Mouse (Mus musculus): ENCODE data around the gene Cfap61.

Cfap61 gene

DNA sequence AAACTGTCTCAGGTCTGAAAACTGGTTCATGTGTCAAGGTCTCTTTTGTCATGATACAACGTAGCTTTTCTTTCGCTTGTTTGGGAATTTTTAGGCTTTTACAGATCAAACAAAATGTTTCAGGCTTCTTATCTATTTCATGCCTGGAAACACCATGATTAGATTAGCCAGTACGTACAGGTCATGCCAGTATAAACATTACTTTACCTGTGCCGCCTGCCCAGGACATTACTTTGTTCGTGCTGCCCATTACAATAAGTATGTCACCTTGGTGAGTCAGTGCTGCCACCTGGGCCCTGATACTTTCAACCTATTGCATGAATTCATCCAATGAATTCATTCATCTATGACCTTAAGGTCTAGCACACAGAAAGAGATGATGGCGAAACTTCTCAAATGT is 88.3 kb downstream of the Cfap61 start:
- DNase-seq: no peak

DNA sequence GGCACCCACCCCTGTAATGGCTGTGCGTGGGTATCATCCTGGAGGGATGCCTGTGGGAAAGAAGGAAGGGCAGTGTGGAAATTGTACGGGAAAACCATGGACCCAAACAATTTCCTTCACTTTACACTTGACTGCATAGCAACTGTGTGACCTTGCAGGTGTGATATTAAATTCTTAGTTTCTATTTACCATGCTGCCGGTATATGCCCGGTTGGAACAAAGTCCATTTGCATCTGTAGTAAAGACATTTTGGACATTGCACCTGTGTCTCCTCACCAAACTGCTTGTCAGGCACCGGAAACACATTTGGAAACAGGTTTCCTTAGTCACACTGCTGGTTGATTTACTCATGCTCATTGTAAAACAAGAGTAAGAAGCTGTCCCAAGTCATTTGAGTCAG is 109.1 kb downstream of the Cfap61 start:
- no peak for DNase-seq

GRCm38 (mm10) chr2:146044926-146045890 is 110.6 kb downstream of the Cfap61 start:
- no peak for DNase-seq

GRCm38 (mm10) chr2:146047691-146048090 is 113.1 kb downstream of the Cfap61 start:
- no peak for DNase-seq

DNA sequence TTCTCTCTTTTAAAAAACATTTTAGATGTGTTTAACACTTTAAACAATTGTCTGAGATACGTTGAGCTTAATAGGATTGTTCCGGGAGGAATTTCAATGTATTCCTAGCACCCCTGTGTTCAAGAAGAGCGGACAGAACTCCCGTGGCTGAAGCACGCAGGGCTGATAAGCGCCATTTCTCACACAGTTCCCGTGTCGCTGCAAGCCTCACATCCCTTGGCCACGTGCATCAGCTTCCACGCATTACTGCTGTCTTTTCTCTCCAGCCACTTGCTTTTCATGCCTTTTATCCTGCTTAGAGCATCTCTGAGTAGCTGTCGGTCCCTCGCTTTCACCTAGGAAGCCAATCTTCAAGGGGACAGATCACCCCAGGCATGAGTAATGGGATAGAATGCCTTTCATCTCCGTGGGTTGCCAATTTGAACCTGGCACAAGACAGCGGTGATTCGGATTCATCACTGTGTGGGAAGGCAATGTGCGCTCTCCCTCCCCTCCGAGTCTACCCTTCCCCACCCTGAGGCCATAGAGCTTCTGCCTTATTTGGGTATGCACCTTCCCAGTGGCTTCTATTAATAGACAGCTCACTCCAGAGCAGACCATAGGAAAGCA is 113.7 kb downstream of the Cfap61 start:
- DNase-seq: no peak

DNA sequence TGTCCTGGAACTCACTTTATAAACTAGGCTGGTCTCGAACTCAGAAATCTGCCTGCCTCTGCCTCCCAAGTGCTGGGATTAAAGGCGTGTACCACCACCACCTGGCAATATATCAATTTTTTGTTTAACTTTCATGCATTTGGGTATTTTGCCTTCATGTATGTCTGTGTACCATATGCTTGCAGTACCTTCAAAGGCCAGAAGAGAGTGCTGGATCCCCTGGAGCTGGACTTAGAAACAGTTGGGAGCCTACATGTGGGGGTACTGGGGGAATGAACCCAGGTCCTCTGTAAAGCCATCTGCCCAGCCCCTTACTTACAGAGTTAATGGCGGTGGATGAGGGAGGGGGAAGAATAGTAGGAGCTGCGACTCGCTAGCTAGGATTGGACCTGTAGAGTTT is 114.8 kb downstream of the Cfap61 start:
- no peak for DNase-seq

DNA sequence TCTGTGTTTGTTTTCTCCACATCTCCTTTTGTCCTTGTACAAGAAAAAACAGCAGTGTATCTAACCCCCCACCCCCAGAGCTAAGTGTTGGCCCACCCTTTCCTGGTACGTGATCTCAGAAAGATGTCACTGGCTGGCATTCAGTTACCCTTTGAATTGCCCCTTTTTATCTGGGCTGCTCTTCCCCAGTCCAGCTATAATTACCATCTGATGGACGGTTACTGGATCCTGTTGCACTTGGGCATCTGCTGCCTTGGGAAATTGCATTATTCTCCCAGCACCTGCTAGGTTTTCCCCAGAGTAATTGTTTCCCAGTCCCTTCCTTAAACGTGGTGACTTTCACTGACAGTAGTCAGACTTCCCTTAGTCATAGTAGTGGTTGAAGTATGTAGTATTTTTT is 115.5 kb downstream of the Cfap61 start:
- no peak for DNase-seq

GRCm38 (mm10) chr2:146051334-146051733 is 116.8 kb downstream of the Cfap61 start:
- no peak for DNase-seq

DNA sequence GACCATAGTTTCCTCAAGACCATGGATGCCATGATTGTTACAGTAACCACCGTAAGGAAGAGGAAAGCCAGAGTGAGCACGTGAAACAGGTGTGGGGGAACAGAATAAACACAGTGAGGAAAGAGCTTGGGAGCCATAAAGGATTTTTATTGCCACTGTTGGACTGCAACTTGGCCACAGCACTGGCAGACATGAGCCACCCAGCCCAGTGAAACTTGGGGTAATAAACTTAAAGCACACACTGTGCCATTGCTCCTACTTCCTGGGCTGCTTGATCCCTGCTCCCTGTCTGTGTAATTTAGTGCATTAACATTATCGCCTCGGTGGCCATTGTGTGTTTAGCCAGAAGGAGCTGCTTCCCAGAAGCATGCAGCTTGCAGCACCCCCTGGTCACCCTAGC is 122.5 kb downstream of the Cfap61 start:
- no peak for DNase-seq

- no peak for DNase-seq
These were observed 124.2 kb downstream of the Cfap61 start for GRCm38 (mm10) chr2:146058791-146059190.

DNA sequence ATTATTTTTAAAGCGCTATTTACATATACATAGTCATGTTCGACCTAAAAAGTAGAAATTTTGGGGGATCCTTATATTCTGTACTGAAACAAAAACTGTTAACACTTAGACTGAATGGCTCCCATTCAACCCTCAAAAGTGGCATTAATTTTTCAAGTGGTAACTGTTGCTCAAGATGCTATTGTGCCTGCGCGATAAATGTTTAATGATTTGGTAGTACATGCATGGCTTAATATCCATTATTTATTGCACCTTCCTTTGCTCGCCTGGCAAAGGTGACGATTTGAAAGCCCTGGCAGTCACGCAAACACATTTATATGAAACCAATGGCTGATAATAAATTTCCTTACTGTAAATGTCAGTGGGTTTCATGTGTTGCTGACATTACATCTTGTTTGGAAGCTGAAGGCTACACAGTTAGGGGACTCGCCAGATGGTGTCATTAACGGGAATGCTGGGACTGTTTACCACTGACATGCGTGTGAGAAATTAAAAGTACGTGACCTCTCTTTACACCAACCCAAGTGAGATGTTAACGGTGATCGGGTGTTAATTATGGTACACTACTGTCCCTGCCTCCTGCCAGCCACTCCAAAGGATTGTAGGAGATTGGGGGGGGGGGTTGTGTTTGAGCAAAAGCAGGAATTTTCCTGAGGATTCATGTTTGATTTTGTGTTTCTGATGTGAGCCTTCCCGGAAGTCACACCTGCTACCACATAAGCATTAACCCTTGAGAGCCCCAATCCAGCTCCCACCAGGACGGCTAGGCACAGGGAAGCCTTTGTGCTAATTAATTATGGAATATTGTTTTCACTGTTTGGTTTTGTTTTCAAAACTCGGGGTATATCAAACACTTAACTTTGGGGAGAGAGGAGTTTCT is 127.1 kb downstream of the Cfap61 start:
- DNase-seq: no peak

DNA sequence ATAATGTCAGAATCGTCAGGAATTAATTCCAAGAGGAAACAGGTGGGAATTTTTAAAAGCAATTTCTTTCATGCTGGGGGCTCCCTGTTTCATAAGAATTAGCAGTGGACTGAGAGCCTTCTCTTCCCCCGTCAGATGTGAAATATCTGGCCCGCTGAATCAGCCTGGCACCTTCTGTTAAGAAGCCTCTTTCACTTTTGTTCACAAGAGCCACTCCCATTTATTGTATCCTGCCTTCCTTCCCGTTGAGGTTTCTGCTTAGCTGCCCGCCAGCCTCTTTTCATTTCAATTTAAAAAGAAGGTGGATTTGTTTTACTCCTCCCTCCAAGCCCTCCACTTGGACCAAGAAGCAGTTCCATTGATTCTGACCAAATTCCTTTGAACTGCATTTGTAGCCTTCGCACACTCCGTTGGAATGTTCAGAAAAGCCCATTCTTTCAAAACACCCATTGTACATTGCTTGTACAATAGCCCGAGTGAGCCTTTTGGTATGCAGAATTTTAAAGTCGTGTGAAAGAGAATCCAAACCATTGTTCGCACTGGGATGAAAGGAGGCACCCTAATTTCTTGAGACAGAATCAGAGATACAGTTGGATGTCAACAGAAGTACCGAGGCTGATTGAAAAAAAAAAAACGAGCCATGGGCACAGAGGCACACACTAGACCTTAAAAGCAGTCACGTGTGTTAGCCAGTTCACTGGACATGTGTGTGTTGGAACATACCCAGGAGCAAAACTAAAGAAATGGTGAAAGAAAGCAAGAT is 127.9 kb downstream of the Cfap61 start:
- DNase-seq: no peak

- no peak for DNase-seq
These were observed 128.8 kb downstream of the Cfap61 start for GRCm38 (mm10) chr2:146063093-146064074.

GRCm38 (mm10) chr2:146067364-146067763 is 132.8 kb downstream of the Cfap61 start:
- no peak for DNase-seq

DNA sequence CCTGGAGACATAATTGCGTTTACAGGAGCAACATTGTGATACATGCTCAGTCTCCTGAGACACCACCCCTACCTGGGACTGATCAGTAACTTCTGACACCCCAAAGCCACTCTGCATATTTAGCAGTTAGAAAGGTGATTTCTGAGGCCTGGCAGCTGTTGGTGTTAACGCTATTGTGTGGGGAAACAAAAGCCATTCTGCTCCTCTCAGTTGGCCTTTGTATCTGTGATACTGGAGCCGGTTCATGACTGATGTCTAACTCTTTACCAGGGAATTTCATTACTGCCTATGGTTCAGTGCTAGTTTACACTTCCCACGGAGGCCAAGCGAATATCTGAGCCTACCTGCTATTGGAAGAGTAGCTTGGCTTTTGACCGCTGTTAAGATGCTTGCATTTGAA is 138.7 kb downstream of the Cfap61 start:
- no peak for DNase-seq

DNA sequence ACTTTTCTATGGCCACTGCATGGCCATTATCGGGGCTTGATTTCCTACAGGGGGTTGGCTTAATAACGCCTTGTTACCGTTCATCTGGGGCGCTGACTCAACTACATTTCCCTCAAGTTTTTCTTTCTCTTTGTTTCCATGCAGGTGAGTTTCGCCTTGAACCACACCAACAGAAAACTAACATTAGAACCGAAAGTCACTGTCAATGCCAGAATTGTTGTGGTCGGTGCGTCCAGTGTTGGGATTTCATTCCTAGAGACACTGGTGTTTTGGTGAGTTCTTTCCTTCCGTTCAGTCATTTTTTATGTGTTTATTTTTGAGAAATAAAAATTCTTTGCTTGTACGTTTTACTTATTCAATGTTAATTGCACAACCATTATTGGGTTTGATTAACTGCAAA is 142.5 kb downstream of the Cfap61 start:
- DNase-seq: no peak

DNA sequence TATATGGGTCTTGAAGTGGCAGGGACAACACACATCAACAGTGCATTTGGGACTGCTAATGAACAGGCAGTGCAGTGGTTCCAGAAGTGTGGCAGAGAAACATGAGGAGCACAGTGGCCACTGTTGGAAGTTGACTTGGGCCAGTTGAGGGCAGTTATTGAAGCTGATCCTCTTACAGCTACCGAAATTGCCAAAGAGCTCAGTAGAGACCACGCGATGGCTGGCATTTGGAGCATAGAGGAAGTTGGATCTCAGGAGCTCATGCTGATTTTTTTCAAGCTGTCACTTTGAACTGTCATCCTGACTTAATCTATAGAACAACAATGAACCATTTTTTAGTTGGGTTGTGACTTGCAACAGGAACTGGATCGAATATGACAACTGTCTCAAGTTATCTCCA is 145.7 kb downstream of the Cfap61 start:
- no peak for DNase-seq

DNA sequence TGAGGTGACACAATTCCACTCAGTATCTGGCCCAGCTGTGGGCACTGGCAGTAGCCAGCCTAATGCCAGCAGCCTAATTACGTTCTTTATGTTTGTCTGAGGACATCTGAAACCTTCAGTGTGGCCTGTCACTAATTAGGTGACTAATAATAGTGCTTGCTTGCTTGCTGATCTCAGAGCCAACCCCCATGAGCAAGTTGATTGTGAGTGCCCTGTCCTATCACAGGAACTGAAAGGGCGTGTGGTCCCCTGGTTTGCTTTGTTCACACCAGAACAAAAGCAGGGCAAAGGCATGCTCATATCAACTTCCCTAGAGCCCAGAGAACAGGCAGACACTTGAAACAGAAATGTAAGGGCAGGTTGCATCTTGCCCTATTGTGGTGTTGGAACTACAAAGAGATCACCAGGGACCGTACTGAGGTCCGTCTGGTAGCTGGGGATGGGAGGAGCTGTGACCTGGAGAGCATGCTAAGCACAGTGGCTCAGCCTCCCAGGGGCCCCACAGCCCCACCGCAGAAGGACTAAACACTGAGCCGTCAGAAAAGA is 148.8 kb downstream of the Cfap61 start:
- no peak for DNase-seq

DNA sequence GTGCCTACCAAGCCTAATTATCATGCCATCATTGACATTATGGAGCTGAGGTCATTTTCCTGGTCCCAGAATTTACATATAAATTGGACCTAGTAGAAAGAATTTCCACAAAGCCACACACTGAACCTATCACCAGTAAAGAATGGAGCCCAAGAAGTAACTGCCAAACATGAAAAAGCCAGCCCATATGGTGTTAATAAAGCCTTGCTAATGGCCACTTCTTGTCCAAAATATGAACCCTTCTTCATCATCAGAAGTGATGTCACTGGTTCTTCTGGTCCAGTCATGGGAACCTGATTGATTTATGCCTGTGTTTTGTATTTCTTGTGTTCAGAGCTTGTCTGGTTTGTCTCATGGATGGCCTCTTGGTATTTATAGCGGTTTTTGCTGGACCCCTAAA is 152.8 kb downstream of the Cfap61 start:
- no peak for DNase-seq

DNA sequence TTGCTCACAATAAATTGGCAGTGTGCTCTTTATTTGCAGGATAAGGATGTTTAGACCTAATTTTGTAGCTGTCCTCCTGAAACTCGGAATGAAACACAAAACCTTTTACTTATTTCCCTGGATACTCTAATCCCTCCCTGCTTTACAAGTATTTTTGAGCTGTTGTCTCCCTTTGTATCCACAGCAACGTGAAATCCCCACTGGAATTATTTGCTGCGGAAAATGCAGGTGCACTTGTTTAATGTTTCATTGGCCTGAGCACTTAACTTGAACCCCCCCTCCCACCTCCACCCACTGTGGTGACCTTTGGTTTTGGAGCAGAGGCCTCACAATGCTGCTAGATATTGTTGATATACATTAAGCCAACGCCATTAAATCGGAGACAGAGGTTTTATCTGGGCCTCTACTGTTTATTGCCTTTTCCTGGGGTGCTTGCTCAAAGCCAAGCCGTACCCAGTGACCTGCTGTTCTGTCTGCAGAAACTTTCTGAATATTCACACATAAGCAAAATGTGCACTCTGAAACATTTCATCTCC is 154.6 kb downstream of the Cfap61 start:
- DNase-seq: no peak

GRCm38 (mm10) chr2:146097532-146097931 is 162.9 kb downstream of the Cfap61 start:
- DNase-seq: no peak
